ENCODE assay signal across 15 mouse cellular contexts in genomic region chr2:5262279-5262678, GRCm38 (mm10).
"Had no signal": no experiment of that assay in that cellular context is flagged by ENCODE, and none has a peak within 500 bp of the region (broad histone marks: within the 10 kb centered on the region; RNA-seq: fewer than 3 reads in every experiment).

No protein-coding gene starts in this region.

- H3K4me3 ChIP-seq: kidney, embryonic 15.5 days; limb, embryonic 15.5 days; liver, embryonic 12.5 days; midbrain, embryonic 12.5 days; neural tube, embryonic 12.5 days had no signal

- H3K4me2 ChIP-seq: kidney, embryonic 15.5 days; limb, embryonic 15.5 days; liver, embryonic 12.5 days; lung, embryonic 14.5 days; midbrain, embryonic 12.5 days; neural tube, embryonic 12.5 days had no signal

- H3K9ac ChIP-seq: kidney, embryonic 15.5 days; limb, embryonic 15.5 days; liver, embryonic 12.5 days; lung, embryonic 14.5 days; midbrain, embryonic 12.5 days; neural tube, embryonic 12.5 days had no signal

- H3K9me3 ChIP-seq: kidney, embryonic 15.5 days; limb, embryonic 15.5 days; liver, embryonic 12.5 days; neural tube, embryonic 12.5 days had no signal

- H3K27ac ChIP-seq: kidney, embryonic 15.5 days; limb, embryonic 15.5 days; liver, embryonic 12.5 days; midbrain, embryonic 12.5 days; neural tube, embryonic 12.5 days had no signal

- H3K27me3 ChIP-seq: kidney, embryonic 15.5 days; limb, embryonic 15.5 days; liver, embryonic 12.5 days; midbrain, embryonic 12.5 days; neural tube, embryonic 12.5 days had no signal

- H3K4me1 ChIP-seq: kidney, embryonic 15.5 days; limb, embryonic 15.5 days; liver, embryonic 12.5 days; midbrain, embryonic 12.5 days; neural tube, embryonic 12.5 days had no signal

- H3K36me3 ChIP-seq: kidney, embryonic 15.5 days; limb, embryonic 15.5 days; liver, embryonic 12.5 days; midbrain, embryonic 12.5 days; neural tube, embryonic 12.5 days had no signal

- ATAC-seq: liver, embryonic 12.5 days had no signal

- DNase-seq: kidney, postnatal 14 days; layer of hippocampus, postnatal 36 days; lung, embryonic 14.5 days; lung, postnatal 10 days; lung, postnatal 4 days; retina, postnatal 1 day; right cerebral cortex, postnatal 4 days; spleen, adult 18-20 months; thymus, adult 18-20 months; thymus, postnatal 14 days had no signal
